Mouse (Mus musculus) liver, embryonic 14.5 days (tissue): ENCODE results near the gene Nos1ap. TPM values are rescaled to one million over a fixed set of nuclear protein-coding genes. Genes with fewer than 3 reads are reported as not detected.

ENCODE experiments used
- ATAC-seq: fragments of 200-750 bp; cut with Nextera tagmentation; 2 replicates; pipeline ENCODE4 v1.8.0; 2017; ENCODE audit warnings: moderate number of reproducible peaks, mild to moderate bottlenecking, moderate library complexity; ENCODE audit not compliant: insufficient read depth
- DNase-seq, 3 experiments: peaks; one replicate each; pipeline ENCODE4 v3.0.0-alpha.2; 2012 to 2013; ENCODE audit warnings: low read depth in 3 of 3, low spot score in 3 of 3
- H3K27ac ChIP-seq: fragments of 300-500 bp; sonication (generic); 2 replicates; pipeline ENCODE4 v1.5.1; 2014; ENCODE audit warnings: moderate library complexity, mild to moderate bottlenecking, control low read depth, inconsistent platforms
- H3K27me3 ChIP-seq: fragments of 300-500 bp; sonication (generic); 2 replicates; pipeline ENCODE4 v1.6.1; 2014; ENCODE audit warnings: mild to moderate bottlenecking, low read length, moderate library complexity; ENCODE audit not compliant: control insufficient read depth, insufficient read depth
- H3K36me3 ChIP-seq: fragments of 300-500 bp; sonication (generic); replicated peaks from 2 replicates; pipeline ENCODE4 v1.6.1; 2014; ENCODE audit warnings: low read depth; ENCODE audit not compliant: control insufficient read depth, insufficient read depth
- H3K4me1 ChIP-seq, 2 experiments: fragments of 200-500 bp in 1 of 2; fragments of 300-500 bp in 1 of 2; sonication (generic) in 1 of 2; replicated peaks; 2 replicates each; pipeline ENCODE4 v1.6.1; 2012 to 2014; ENCODE audit warnings: antibody characterized with exemption in 1 of 2, inconsistent platforms in 1 of 2, low read length in 1 of 2; ENCODE audit not compliant: control insufficient read depth in 2 of 2, insufficient read depth in 2 of 2
- H3K4me2 ChIP-seq: fragments of 300-500 bp; sonication (generic); 2 replicates; pipeline ENCODE4 v1.6.1; 2014; ENCODE audit warnings: low read depth, mild to moderate bottlenecking, control low read depth, moderate library complexity
- H3K4me3 ChIP-seq, 2 experiments: fragments of 200-500 bp in 1 of 2; fragments of 300-500 bp in 1 of 2; sonication (generic) in 1 of 2; 2 replicates each; pipeline ENCODE4 v1.5.1; 2012 to 2014; ENCODE audit warnings: low read depth in 2 of 2, low read length in 2 of 2, mild to moderate bottlenecking in 2 of 2, control low read depth in 1 of 2, inconsistent platforms in 1 of 2, moderate library complexity in 1 of 2; ENCODE audit not compliant: insufficient read depth in 1 of 2
- H3K9ac ChIP-seq: fragments of 300-500 bp; sonication (generic); replicated peaks from 2 replicates; pipeline ENCODE4 v1.6.1; 2014; ENCODE audit warnings: mild to moderate bottlenecking, control low read depth, moderate library complexity
- H3K9me3 ChIP-seq: fragments of 300-500 bp; sonication (generic); 2 replicates; pipeline ENCODE4 v1.6.1; 2016; ENCODE audit warnings: low read length, mixed read lengths; ENCODE audit not compliant: control insufficient read depth
- CTCF ChIP-seq: IDR thresholded peaks from 2 replicates; pipeline ENCODE4 v1.5.1; 2016; ENCODE audit warnings: antibody characterized with exemption, low read depth, control low read depth
- EP300 ChIP-seq: IDR thresholded peaks from 2 replicates; pipeline ENCODE4 v1.6.1; 2016; ENCODE audit warnings: antibody characterized with exemption, low read depth
- WGBS: fragments of 180-500 bp; shearing (Covaris S2); extraction: QIAGEN DNeasy Blood & Tissue Kit; methylation state at CpG from one replicate; pipeline ENCODE4 v1.1.7; 2014; ENCODE audit not compliant: insufficient replicate concordance; 5-methylcytosine and 5-hydroxymethylcytosine counted together
- polyA plus RNA-seq, 2 experiments: library from polyadenylated mRNA; depleted of rRNA in 1 of 2; stranded (reverse) in 1 of 2; unstranded in 1 of 2; fragments of >200 nt; fragmentation: Nextera tagmentation in 1 of 2; extraction: Ambion mirVana in 1 of 2; gene quantifications; 2 replicates each; pipeline versions ENCODE4 v1.2.1 to v1.2.3; 2012 to 2014

The Nos1ap gene
- polyA plus RNA-seq, 2 experiments = 1.8 to 2.2 TPM

DNA sequence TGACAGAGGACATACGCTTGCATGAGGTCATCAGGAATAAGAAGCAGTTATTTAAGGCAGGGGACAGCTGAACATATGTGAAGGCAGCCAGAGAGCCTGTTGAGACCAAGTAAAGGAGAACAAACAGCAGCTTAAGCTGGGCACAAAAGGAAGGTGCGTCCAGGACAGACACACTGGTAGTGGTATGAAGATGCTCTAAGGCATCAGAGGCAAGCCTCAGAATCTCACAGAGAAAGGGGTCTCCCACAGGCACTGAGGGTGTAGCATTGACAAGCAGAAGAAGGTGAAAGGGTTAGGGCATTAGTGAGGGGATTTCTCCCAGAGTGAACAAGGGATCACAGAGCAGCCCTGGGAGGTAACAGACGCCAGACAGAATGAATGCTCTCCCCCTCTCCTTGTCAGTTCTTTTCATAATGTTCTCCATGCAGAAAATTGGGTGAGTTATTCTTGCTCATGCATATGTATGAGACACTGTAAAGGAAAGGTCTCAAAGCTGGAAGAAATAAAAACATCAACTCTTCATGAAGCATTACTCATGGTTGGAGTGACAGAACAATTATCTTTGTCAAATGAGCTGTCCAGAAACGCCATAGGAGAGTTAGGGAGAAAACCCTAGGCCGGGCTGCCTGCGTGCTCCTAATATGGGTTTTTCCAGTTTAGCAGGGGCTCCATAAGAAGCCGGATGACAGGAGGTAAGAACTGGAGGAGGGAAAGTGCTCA, 222.5 kb downstream of the Nos1ap start:
- Histone ChIP-seq H3K9ac (no peak overlapping the region), H3K36me3 (no peaks in the 10 kb centered on the region), H3K4me2 (no peak overlapping the region), H3K27me3 (no peaks in the 10 kb centered on the region), H3K4me3 (no peak overlapping the region), H3K4me1 (no peaks in the 10 kb centered on the region), H3K9me3 (no peaks in the 10 kb centered on the region), H3K27ac (no peak overlapping the region)
- WGBS = 63% methylated on average over 7 of the region's 7 CpGs
- ATAC-seq (no peak), DNase-seq (no peak)
- no peak for TF ChIP-seq CTCF
- TF ChIP-seq EP300 = no peak

DNA sequence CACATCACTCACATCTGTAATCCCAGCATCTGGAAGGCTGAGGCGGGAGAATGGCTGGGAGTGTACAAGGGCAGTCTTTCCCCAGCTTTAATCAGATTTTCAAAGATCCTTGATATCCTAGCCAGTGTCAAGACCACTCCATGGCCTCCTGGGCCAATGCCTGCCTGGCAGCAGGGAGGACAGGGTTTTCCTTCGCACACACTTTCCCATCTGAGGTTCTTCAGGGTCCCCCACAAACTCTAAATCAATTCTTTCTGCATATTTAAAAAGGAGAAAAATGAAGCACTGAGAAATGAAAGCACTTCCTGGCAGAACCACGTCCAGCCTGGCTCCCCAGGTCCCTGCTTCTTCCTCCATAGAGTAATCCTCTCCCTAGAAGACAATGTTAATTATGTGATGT, 225.9 kb downstream of the Nos1ap start:
- H3K9ac ChIP-seq = no peak overlapping the region
- 44% methylated on average over 3 of the region's 3 CpGs for WGBS
- no peaks in the 10 kb centered on the region for H3K36me3 ChIP-seq
- H3K9me3 ChIP-seq = no peaks in the 10 kb centered on the region
- H3K27ac ChIP-seq = no peak overlapping the region
- H3K27me3 ChIP-seq = no peaks in the 10 kb centered on the region
- H3K4me2 ChIP-seq = no peak overlapping the region
- ATAC-seq = no peak
- 0 out of 4 replicates have a peak, but pooled peaks cover 0 to 2% of the 10 kb centered on the region in 2 experiments for H3K4me1 ChIP-seq
- no peak for DNase-seq
- no peak overlapping the region for H3K4me3 ChIP-seq
- TF ChIP-seq CTCF = no peak
- TF ChIP-seq EP300 = no peak

DNA sequence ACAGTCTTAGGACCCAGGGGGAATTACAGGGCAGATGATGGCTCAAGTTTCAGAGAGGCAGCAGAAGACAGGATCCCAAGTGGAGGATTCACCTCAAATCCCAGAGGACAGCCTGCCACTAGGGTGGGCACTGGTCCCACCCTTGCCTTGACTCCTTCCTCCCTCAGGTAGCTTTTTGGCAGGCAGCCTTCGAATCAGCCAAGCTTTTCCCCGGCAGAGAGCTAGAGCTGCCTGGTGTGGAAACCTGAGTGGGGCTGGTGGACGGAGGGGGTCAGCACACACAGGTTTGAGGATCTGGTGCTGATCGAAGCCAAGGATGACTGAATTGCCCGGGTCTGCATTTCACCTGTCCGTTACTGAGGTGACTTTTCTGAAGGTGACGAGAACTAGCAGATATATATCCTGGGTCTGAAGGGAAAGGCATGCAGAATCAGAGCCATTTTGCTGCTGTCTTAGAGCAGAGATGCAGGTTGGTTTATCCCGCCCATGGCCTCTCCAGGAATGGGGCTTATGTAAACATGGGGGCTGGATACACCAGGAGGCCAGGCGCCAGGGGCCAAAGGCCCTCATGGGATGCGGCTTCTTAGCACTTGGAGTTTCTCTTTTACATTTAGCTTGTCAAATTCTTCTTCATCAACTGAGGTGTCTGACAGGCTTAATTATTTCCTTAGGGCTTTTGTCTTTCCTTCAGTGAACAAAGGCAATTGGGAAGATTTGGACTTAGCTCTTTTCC, 229.3 kb downstream of the Nos1ap start:
- no peaks in the 10 kb centered on the region for H3K9me3 ChIP-seq
- H3K4me2 ChIP-seq = no peak overlapping the region
- no peak overlapping the region for H3K4me3 ChIP-seq
- no peak overlapping the region for H3K9ac ChIP-seq
- 0 out of 4 replicates have a peak, but pooled peaks cover 0 to 2% of the 10 kb centered on the region in 2 experiments for H3K4me1 ChIP-seq
- H3K27ac ChIP-seq = no peak overlapping the region
- H3K27me3 ChIP-seq = no peaks in the 10 kb centered on the region
- TF ChIP-seq EP300 (no peak), CTCF (no peak)
- WGBS = 62% methylated on average over 10 of the region's 10 CpGs
- H3K36me3 ChIP-seq = no peaks in the 10 kb centered on the region
- ATAC-seq = no peak
- DNase-seq = no peak

DNA sequence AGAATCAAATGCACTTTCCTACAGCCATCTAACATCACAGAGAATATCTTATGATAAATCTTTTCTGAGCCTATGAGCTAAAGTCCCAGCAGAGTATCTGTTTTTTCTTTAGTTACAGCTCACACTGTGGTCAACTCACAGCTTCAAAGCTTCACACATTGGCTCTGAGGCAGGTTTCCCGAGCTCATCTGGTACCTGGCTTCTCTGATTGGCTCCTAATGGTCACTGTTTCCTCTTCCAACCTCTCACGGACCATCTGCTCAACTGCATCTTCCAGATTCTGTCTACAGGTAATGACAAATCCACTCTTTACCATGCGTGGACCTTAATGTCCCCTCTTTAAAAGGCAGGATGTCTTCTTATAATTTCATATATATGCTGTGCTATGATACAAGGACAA, 236.3 kb downstream of the Nos1ap start:
- 39% methylated on average over 3 of the region's 3 CpGs for WGBS
- Histone ChIP-seq H3K4me2 (no peak overlapping the region), H3K36me3 (no peaks in the 10 kb centered on the region), H3K27ac (no peak overlapping the region), H3K4me1 (0 out of 4 replicates have a peak, but pooled peaks cover 0 to 2% of the 10 kb centered on the region in 2 experiments), H3K27me3 (no peaks in the 10 kb centered on the region), H3K9me3 (no peaks in the 10 kb centered on the region), H3K9ac (no peak overlapping the region), H3K4me3 (no peak overlapping the region)
- TF ChIP-seq CTCF (no peak), EP300 (no peak)
- no peak for ATAC-seq
- no peak for DNase-seq

DNA sequence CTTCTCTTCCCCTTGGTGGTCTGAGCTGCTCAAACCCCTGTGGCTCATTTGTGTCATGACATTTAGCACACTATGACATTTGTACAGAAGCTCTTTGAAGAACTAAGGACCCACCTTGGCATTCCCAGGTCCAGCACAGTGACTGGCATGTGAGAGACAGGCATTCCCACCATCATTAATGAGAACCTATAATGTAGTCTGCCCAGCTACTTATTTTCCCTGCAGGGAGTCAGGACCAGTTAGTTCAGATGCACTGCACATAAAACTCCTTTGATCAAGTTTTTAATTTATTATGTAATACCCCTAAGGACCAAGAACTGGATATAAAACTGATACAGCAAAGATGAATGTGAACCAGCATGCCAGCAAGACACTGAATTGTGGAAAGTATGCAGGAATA, 238.6 kb downstream of the Nos1ap start:
- Histone ChIP-seq H3K27ac (no peak overlapping the region), H3K4me2 (no peak overlapping the region), H3K27me3 (no peaks in the 10 kb centered on the region), H3K4me1 (0 out of 4 replicates have a peak, but pooled peaks cover 0 to 2% of the 10 kb centered on the region in 2 experiments), H3K4me3 (no peak overlapping the region), H3K9ac (no peak overlapping the region), H3K9me3 (no peaks in the 10 kb centered on the region), H3K36me3 (no peaks in the 10 kb centered on the region)
- no peak for ATAC-seq
- TF ChIP-seq CTCF (no peak), EP300 (no peak)
- DNase-seq = no peak
